Comparison of ENCODE assay signal across 20 mouse cellular contexts in genomic region chr11:119623800-119624199, GRCm38 (mm10). TPM values are rescaled to one million over a fixed set of nuclear protein-coding genes. Genes with fewer than 3 reads are reported as not detected.
DNase-seq lines count a peak whose midpoint lies in the region; ATAC-seq and TF ChIP-seq lines count a peak whose summit lies in the region.
"Had no signal": no experiment of that assay in that cellular context is flagged by ENCODE, and none has a peak within 500 bp of the region (broad histone marks: within the 10 kb centered on the region; RNA-seq: fewer than 3 reads in every experiment).

No protein-coding gene starts in this region.

- H3ac ChIP-seq in myocyte (ENCODE audit: control insufficient read depth, insufficient read length): no peak overlapping the region

- no peak for TF ChIP-seq POLR2A in myocyte (IDR thresholded peaks at IDR 0.05; ENCODE audit: insufficient read length, low read depth)

- H3K36me3 ChIP-seq in liver, embryonic 13.5 days: peaks cover 9% of the 10 kb centered on the region; the same call in 1 of the 2 replicates
- no peaks in the 10 kb centered on the region for H3K36me3 ChIP-seq in myocyte (ENCODE audit: control insufficient read depth, insufficient read depth)
- H3K36me3 ChIP-seq in neural tube, embryonic 15.5 days: no peaks in the 10 kb centered on the region
- H3K36me3 ChIP-seq: embryonic facial prominence, embryonic 12.5 days; forebrain, embryonic 15.5 days; hindbrain, embryonic 12.5 days had no signal

- H3K27ac ChIP-seq in layer of hippocampus, adult 2 months: peak overlapping the region; percentile 83; the same call in 1 of the 2 replicates
- no peak overlapping the region for H3K27ac ChIP-seq in liver, embryonic 13.5 days
- H3K27ac ChIP-seq in neural tube, embryonic 15.5 days (replicated peaks): no peak overlapping the region
- H3K27ac ChIP-seq: embryonic facial prominence, embryonic 12.5 days; forebrain, embryonic 15.5 days; heart, adult 2 months; hindbrain, embryonic 12.5 days; hindbrain, postnatal 0 days had no signal

- TF ChIP-seq CTCF in layer of hippocampus, adult 2 months (conservative IDR thresholded peaks at IDR 0.05): no peak

- H3K27me3 ChIP-seq in liver, embryonic 13.5 days: no peaks in the 10 kb centered on the region
- no peaks in the 10 kb centered on the region for H3K27me3 ChIP-seq in myocyte (ENCODE audit: control insufficient read depth, insufficient read depth, insufficient read length)
- H3K27me3 ChIP-seq in neural tube, embryonic 15.5 days (replicated peaks): no peaks in the 10 kb centered on the region
- H3K27me3 ChIP-seq: embryonic facial prominence, embryonic 12.5 days; forebrain, embryonic 15.5 days; hindbrain, embryonic 12.5 days had no signal

- H3K79me2 ChIP-seq in myocyte (ENCODE audit: control insufficient read depth, insufficient read depth): peaks cover 89% of the 10 kb centered on the region

- DNase-seq in adrenal gland, postnatal 10 days: peak; percentile 27
- DNase-seq in adrenal gland, postnatal 14 days: no peak
- DNase-seq in layer of hippocampus, adult 2 months (ENCODE audit: low spot score in 2 of 2): no peak
- no peak for DNase-seq in layer of hippocampus, adult 9-11 months
- peak; percentile 16 for DNase-seq in liver, embryonic 13.5 days
- DNase-seq in kidney, adult 11 months: no peak
- DNase-seq: adrenal gland, postnatal 25 days; B cell, adult 2 months; cerebellum, adult 2 months; cerebellum, postnatal 14 days; heart, adult 2 months; heart, postnatal 36 days had no signal

- peaks cover 38% of the 10 kb centered on the region for H3K4me1 ChIP-seq in liver, embryonic 13.5 days (replicated peaks)
- H3K4me1 ChIP-seq in neural tube, embryonic 15.5 days: peaks cover 23% of the 10 kb centered on the region

- no peak overlapping the region for H3K4me3 ChIP-seq in layer of hippocampus, adult 2 months
- H3K4me3 ChIP-seq in liver, embryonic 13.5 days (replicated peaks): no peak overlapping the region
- H3K4me3 ChIP-seq in myocyte: no peak overlapping the region
- H3K4me3 ChIP-seq in neural tube, embryonic 15.5 days (replicated peaks): no peak overlapping the region
- H3K4me3 ChIP-seq: embryonic facial prominence, embryonic 12.5 days; forebrain, embryonic 15.5 days; heart, adult 2 months; hindbrain, embryonic 12.5 days had no signal

- no peak overlapping the region for H3K4me2 ChIP-seq in liver, embryonic 13.5 days
- peak overlapping the region; percentile 69 for H3K4me2 ChIP-seq in myocyte (ENCODE audit: low read depth)
- no peak overlapping the region for H3K4me2 ChIP-seq in neural tube, embryonic 15.5 days
- H3K4me2 ChIP-seq: embryonic facial prominence, embryonic 12.5 days; forebrain, embryonic 15.5 days; heart, embryonic 11.5 days; hindbrain, embryonic 12.5 days had no signal

- no peaks in the 10 kb centered on the region for H3K9me3 ChIP-seq in liver, embryonic 13.5 days (replicated peaks)
- no peaks in the 10 kb centered on the region for H3K9me3 ChIP-seq in neural tube, embryonic 15.5 days (replicated peaks)
- H3K9me3 ChIP-seq: embryonic facial prominence, embryonic 12.5 days; forebrain, embryonic 15.5 days; hindbrain, embryonic 12.5 days had no signal

- 26% methylated on average over 8 of the region's 8 CpGs for WGBS in liver, embryonic 13.5 days (ENCODE audit: insufficient replicate concordance)
- 75% methylated on average over 8 of the region's 8 CpGs for WGBS in neural tube, embryonic 15.5 days

- H3K9ac ChIP-seq in liver, embryonic 13.5 days: 0 out of 2 replicates have a peak overlapping the region, but pooled peaks have one; percentile 11
- no peak overlapping the region for H3K9ac ChIP-seq in neural tube, embryonic 15.5 days (replicated peaks)
- H3K9ac ChIP-seq: embryonic facial prominence, embryonic 12.5 days; forebrain, embryonic 15.5 days; hindbrain, embryonic 12.5 days had no signal

- ATAC-seq in liver, embryonic 13.5 days (ENCODE audit: low read depth): peak; percentile 71
- ATAC-seq in neural tube, embryonic 15.5 days (ENCODE audit: low FRiP score): no peak
- ATAC-seq: CD4-positive, CD25-positive, alpha-beta regulatory T cell, adult 4 months; forebrain, embryonic 15.5 days; hindbrain, postnatal 0 days had no signal

TF ChIP-seq in myocyte, 11 proteins besides CTCF, POLR2A, EP300 and RAD21:
- TF ChIP-seq USF1 (IDR thresholded peaks at IDR 0.05; ENCODE audit: low read depth): no peak
TF ChIP-seq in myocyte: peak in this region for 0.

RNA-seq across cellular contexts. Expression of gene Rptor, which starts 21.1 kb away (rescaled TPM):
- total RNA-seq in adrenal gland, postnatal 10 days (2021): 10 to 100 TPM; 36.9 to 50.6 TPM
- total RNA-seq in adrenal gland, postnatal 14 days (2021): 45.5 and 47.9 TPM in 2 replicates
- total RNA-seq in layer of hippocampus, adult 2 months (2021): 10 to 100 TPM; 62.3 to 66.1 TPM
- 4.9 and 5.1 TPM in 2 replicates for polyA plus RNA-seq in liver, embryonic 13.5 days (2015; fragmentation: Nextera tagmentation; extraction: Ambion mirVana)
- 59.5 TPM for polyA plus RNA-seq in myocyte (2012; fragmentation: generic; extraction: Trizol)
- 10.4 and 11.7 TPM in 2 replicates for polyA plus RNA-seq in neural tube, embryonic 15.5 days (2015; fragmentation: Nextera tagmentation; extraction: Ambion mirVana)

Comparison
In these comparisons a context has a peak if more than half of its experiments do, and no peak if none do; other contexts are left out.
1. DNase-seq: peak in adrenal gland, postnatal 10 days (single experiment) and liver, embryonic 13.5 days (single experiment); none in adrenal gland, postnatal 14 days (single experiment), layer of hippocampus, adult 2 months (0 of 2), layer of hippocampus, adult 9-11 months (single experiment) and kidney, adult 11 months (single experiment).